Mouse (Mus musculus): ENCODE results near the gene Fank1.

Fank1 gene

DNA sequence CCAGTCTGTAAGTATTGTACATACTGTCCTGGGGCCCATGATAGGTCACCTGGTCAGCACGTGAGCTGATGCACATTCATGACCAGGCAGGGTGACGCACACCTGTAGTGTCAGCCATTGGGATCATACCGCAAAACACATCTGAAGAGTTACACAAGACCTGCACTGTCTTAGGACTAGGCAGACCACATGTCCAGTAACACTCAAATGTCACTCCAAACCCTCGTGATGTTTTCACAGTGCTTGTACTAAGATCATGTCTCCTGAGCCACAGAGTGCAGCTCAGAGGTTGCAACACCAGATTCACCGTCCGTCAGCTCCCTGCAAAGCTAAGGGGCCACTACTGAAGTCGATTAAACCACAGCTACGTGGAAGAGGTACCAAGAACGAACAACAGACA, 114.6 kb downstream of the Fank1 start:
- no peak for DNase-seq (ENCODE audit: low read depth, low spot score)

DNA sequence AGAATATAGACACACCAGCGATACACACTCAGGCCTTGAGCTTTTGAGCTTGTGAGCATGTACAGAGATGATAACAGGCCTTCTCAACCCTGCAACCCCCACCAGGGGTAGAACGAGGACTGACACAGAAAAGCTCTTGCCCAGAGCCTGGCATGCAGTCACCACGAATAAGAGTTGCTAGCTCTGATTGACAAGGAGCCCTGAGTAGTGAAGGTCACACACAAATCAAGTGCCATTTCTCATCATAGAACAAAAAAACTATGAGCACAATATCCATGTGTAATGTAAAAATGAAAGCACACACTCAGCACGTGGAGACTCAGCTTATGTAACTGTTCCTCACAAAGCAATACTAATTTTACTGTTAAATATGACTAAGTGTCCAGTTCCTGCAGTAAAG, 115.1 kb downstream of the Fank1 start:
- no peak for DNase-seq (ENCODE audit: low read depth, low spot score)

DNA sequence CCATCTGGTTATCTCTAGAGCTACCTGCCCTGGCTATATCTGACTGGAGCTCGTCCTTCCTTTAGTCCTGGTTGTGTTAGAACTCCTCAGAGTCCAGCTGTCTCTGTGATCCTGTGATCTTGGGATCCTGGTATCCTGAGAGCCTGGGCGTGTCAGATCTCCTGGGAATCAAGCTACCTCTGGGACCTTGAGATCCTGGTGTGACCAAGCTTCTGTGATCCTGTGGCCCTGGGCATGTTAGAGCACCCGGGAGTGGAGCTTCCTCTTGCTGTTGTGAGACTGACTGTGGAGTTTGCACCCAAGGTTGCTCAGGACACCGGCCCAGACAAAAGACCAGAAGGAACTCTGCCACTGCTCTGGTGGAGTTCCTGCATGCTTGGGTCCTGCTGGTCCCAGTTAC, 122.7 kb downstream of the Fank1 start:
- DNase-seq (ENCODE audit: low read depth, low spot score) = no peak

DNA sequence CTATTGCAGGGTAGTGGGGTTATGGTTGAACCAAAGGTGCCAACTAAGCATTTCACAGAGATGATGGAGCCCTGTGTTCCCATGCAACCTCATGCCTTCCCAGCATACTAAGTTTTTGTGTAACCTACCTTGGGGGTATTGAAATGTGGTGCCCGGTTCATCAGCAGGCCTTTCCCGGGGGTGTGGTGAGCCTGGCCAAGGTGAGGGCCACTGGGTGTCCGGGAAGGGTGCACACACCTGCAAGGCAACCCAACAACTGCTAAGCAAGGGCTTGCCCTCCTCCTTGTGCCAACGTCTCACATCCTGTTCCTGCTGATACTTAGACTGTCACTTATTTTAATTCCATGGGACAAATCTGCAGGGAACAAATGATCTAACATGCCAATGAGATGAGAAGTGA, 132.3 kb downstream of the Fank1 start:
- DNase-seq (ENCODE audit: low read depth, low spot score) = no peak

DNA sequence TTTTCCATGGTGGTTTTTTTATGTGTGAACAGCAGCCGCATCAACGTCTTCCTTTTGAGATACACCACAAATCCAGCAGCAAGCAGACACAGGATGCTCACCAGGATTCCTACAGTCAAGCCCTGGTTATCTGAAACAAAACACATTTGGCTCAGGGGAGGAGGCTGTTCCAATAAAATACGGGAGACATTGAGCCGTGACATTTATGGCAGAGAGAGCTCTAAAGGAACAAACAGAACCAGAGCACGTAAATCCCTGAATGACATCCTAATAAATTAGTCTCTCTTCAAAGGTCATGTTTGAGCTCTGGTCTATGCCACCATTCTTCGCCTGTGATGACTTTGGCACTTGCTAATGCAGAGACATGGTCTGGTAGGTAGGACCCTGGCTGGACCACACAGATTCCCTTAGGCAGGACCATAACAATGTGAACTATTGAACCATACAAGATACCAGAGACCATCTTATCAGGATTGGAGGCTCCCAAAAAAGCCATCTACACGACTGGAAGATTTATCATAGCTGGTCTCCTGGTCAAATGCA, 133.2 kb downstream of the Fank1 start:
- no peak for DNase-seq (ENCODE audit: low read depth, low spot score)

DNA sequence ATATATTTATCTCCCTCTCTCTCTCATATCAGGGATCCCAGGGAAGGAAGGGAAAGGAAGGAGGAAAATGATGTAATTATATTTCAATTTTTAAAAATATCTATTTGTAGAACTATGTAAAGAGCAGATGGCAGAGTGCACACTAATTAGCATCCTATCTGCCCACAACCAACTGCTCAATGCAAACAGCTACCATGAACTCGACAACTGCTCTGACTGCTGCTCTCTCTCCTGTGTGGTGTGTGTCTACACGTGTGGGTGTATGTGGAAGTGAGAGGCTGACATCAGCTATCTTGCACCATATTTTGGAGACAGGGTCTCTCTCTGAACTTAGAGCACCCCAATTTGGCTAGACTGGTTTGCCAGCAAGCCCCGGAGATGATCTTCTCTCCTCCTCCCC, 135.2 kb downstream of the Fank1 start:
- no peak for DNase-seq (ENCODE audit: low read depth, low spot score)

DNA sequence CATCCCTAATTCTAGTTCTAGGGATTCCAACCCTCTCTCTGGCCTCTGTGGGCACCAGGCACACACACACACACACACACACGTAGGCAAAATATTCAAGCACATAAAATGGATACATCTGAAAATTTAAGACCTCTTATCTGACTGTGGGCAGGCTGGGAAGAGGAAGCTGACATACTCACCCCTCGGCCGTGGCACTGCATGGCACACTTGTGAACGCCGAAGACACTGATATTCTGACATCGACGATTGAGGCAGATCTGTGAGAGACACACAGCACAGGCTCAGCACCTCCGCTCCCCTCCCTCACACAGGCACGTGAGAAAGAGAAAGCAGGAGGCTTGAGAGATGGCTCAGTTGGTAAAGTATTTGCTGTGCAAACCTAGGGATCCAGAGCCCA, 139.6 kb downstream of the Fank1 start:
- no peak for DNase-seq (ENCODE audit: low read depth, low spot score)

DNA sequence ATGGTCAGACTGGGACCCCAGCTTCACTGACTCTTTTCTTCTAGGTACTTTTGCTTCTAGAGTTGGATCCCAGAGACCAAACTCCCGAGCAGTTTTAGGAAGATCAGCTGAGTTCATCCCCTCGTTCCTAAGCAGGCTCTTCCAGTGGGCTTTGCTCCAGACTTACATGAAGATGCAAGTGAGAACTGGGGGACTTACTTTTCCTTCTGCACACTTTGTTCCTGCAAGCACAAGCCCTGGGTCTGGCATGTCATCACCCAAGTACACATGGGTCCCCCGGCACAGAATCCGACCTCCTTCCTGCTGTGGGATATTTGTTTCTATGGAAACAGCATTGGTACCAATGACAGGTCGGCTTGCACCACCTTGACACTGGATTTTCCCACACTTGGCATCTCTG, 142.6 kb downstream of the Fank1 start:
- no peak for DNase-seq (ENCODE audit: low read depth, low spot score)

DNA sequence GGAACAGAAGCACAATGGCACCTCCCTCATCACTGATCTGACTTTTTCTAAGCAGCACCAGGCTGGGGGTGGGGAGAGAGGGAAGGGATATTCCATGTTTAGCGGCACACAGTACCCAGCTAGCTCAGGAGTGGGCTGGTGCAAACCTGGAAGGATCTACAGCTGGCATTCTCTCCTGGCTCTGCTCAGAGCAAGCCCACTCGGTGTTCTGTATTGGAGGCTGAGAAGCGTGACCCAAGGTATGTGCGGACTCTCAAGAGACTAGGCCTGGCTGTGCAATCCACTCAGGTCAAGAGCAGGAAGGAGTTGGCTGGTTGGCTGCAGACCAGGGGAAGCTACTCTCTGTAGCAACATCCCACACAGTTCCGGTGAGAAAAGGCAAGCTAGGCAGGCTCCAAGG, 143.3 kb downstream of the Fank1 start:
- no peak for DNase-seq (ENCODE audit: low read depth, low spot score)

DNA sequence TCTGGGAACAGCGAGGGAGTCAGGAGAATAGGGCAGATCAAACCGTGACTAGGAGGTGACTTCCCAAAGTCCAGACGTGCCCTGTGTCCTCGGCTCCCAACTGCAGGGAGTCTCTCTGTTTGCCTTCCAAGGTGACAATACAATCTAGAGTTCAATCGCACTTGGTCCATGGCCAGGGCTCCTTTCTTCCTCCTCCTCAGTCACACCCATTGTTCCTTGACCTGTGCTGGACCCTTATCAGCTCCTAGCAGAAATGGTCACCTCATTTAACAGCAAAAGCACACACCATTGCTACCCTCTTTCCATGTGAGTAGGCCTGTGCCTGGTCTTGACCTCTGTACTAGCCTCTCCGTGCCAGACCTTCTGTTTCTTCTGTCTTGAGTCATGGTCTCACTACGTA, 144.1 kb downstream of the Fank1 start:
- DNase-seq (ENCODE audit: low read depth, low spot score) = no peak

DNA sequence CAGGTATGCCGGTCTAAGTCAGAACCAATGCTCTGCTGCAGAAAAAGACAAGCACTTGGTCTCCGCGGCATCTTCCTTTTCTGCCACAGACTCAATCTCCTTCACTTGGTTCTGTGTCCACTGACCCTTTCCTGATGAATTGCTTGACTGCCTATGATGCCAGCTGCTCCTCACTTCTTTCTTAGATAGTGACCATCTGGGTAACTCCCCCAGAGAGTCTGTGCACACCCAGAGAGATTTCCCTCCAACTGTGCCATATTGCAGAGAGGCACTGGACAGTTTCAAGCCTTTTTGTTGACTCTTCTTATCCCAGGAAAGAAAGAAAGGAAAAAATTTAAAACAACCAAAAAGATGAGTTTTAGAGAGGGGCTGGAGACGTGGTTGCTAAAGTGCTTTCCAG, 144.6 kb downstream of the Fank1 start:
- DNase-seq (ENCODE audit: low read depth, low spot score) = no peak

DNA sequence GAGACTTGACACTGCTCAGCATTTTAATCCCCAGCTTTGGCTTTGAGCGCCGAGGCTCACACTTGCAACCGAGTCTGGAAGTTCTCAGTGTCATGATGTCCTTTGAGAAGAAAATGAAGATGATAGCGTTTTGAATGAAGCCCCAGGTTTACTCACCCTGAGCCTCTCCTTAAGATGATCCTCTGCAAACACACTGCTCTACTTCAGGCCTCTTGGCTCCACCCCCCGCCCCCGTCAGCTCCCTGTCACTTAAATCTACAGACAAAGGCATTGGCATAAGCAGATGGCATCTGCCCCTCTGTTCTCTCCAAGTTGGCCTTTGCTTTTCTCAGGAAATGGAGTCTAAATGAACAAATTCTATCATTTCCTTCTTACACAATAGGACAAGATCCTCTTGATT, 147.3 kb downstream of the Fank1 start:
- DNase-seq (ENCODE audit: low read depth, low spot score) = no peak

DNA sequence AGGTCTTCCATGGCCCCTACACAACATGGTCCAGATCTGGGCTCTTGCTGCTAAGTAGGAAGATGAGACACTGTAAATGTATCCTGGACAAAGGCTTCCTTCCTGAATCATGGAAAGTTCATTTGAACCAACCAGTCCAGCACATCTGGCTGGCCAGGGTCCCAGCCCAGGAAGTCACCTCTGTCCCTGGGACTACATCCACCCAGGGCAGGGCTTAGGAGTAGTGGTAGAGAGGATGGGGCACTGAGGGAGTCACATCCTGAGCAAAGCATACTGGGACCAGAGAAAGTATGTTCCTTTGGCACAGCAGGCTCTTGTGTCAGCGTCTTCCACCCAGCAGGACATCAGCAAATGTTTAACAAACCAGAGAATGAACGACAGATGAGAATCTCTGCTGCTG, 149.1 kb downstream of the Fank1 start:
- no peak for DNase-seq (ENCODE audit: low read depth, low spot score)

DNA sequence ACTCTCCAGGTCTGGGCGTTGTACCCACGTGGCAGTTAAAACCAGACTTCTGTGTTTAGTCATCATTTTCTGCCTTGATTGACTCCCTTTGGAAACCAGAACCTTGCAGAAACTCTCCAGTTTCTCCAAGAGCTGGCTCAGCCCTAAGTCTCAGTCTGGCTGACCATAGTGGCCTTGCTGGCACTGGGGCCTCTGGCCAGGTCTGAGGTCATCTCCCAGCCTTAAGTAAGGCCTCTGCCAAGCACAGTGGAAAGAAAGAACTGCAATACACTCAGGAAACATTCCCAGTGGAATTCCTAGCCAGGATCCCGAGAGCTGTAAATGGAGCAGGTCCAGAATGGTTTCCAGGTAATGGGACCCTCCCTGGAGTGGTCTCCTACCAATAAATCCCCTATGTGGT, 152.3 kb downstream of the Fank1 start:
- DNase-seq (ENCODE audit: low read depth, low spot score) = no peak

All from ZHBTc4 (cell line).